Mouse (Mus musculus) A20 (cell line): ENCODE measurements around the gene Pias3.
"Not testable (repeated sequence)": the region's sequence is repeated elsewhere in the genome, so short reads cannot be mapped to it uniquely, and the experiment has no call there.

Experiments
- DNase-seq: peaks from one replicate; pipeline ENCODE4 v3.0.0-alpha.2; 2011; ENCODE audit warnings: low read depth, low spot score

The Pias3 gene

GRCm38 (mm10) chr3:96728634-96729402 lies 32.6 kb downstream of the Pias3 start:
- DNase-seq, result peak; percentile 30

- peak; percentile 69 for DNase-seq
Observed at GRCm38 (mm10) chr3:96729403-96729784, 33.2 kb downstream of the Pias3 start.

GRCm38 (mm10) chr3:96730785-96731184 lies 34.6 kb downstream of the Pias3 start:
- DNase-seq, result no peak

GRCm38 (mm10) chr3:96733984-96734383 lies 37.8 kb downstream of the Pias3 start:
- no peak for DNase-seq

GRCm38 (mm10) chr3:96735200-96735599 lies 39.0 kb downstream of the Pias3 start:
- no peak for DNase-seq

- DNase-seq, result no peak
Observed at GRCm38 (mm10) chr3:96737013-96737740, 41.0 kb downstream of the Pias3 start.

GRCm38 (mm10) chr3:96737995-96738394 lies 41.8 kb downstream of the Pias3 start:
- DNase-seq, result no peak

- not testable (repeated sequence) for DNase-seq
Observed at GRCm38 (mm10) chr3:96740279-96740678, 44.1 kb downstream of the Pias3 start.

GRCm38 (mm10) chr3:96744348-96744747 lies 48.2 kb downstream of the Pias3 start:
- DNase-seq, result no peak

- no peak for DNase-seq
Observed at GRCm38 (mm10) chr3:96746829-96747228, 50.6 kb downstream of the Pias3 start.
